11 mouse cellular contexts compared by ENCODE assay signal in the genomic region with DNA sequence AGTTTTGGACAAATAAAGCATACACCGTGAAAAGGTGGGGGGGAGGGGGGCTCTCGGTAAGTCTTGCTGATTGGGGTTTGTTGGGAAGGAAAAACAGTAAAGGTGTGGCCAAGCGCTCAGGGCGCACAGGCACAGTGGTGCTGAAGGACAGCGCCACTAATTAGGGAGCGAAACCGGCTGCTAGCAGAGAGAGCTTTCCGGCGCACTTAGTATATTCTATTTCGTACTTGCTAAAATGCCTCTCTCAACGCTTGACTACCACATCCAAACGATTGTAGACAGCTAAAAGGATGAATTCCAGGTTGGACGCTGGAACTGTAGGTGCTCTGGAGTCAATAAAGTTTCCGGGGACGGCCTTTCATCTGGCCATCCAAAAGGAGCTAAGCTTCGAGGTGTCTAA. TPM values are rescaled to one million over a fixed set of nuclear protein-coding genes. Genes with fewer than 3 reads are reported as not detected.
DNase-seq lines count a peak whose midpoint lies in the region; ATAC-seq and TF ChIP-seq lines count a peak whose summit lies in the region.
"Had no signal": no experiment of that assay in that cellular context is flagged by ENCODE, and none has a peak within 500 bp of the region (broad histone marks: within the 10 kb centered on the region; RNA-seq: fewer than 3 reads in every experiment).

No protein-coding gene starts in this region.

- no peaks in the 10 kb centered on the region for H3K4me1 ChIP-seq in neural tube, embryonic 15.5 days
- no peaks in the 10 kb centered on the region for H3K4me1 ChIP-seq in limb, embryonic 10.5 days
- no peaks in the 10 kb centered on the region for H3K4me1 ChIP-seq in lung, adult 2 months (ENCODE audit: control insufficient read depth, insufficient read depth, low read length)

- peaks cover 91% of the 10 kb centered on the region for H3K27me3 ChIP-seq in neural tube, embryonic 15.5 days (replicated peaks)
- peaks cover 93% of the 10 kb centered on the region for H3K27me3 ChIP-seq in limb, embryonic 10.5 days (ENCODE audit: low read depth, poor library complexity, severe bottlenecking)

- H3K36me3 ChIP-seq in neural tube, embryonic 15.5 days = no peaks in the 10 kb centered on the region
- no peaks in the 10 kb centered on the region for H3K36me3 ChIP-seq in limb, embryonic 10.5 days

- H3K9me3 ChIP-seq in neural tube, embryonic 15.5 days (replicated peaks) = no peaks in the 10 kb centered on the region
- H3K9me3 ChIP-seq in limb, embryonic 10.5 days (replicated peaks) = no peaks in the 10 kb centered on the region

- no peak for TF ChIP-seq CTCF in lung, adult 2 months (IDR thresholded peaks at IDR 0.05; ENCODE audit: insufficient read depth, low read length)

- no peak overlapping the region for H3K4me3 ChIP-seq in neural tube, embryonic 15.5 days (replicated peaks)
- H3K4me3 ChIP-seq in limb, embryonic 10.5 days = no peak overlapping the region
- H3K4me3 ChIP-seq in lung, adult 2 months (replicated peaks; ENCODE audit: extremely low read depth, low read depth, low read length) = no peak overlapping the region

- no peak for TF ChIP-seq POLR2A in lung, adult 2 months (IDR thresholded peaks at IDR 0.05; ENCODE audit: borderline replicate concordance, extremely low read depth, low read depth, low read length)

- no peak overlapping the region for H3K9ac ChIP-seq in neural tube, embryonic 15.5 days (replicated peaks)

- no peak overlapping the region for H3K27ac ChIP-seq in neural tube, embryonic 15.5 days (replicated peaks)
- H3K27ac ChIP-seq in limb, embryonic 10.5 days = no peak overlapping the region

- peak; percentile 15 for DNase-seq in adrenal gland, postnatal 14 days
- DNase-seq in adrenal gland, postnatal 25 days = no peak
- DNase-seq in neural tube, embryonic 10.5 days (ENCODE audit: extremely low spot score, low spot score) = peak; percentile 64
- peak; percentile 84 for DNase-seq in limb, embryonic 10.5 days (ENCODE audit: low spot score)
- DNase-seq in testis, postnatal 14 days (ENCODE audit: low spot score) = peak; percentile 8
- no peak for DNase-seq in lung, adult 2 months
- DNase-seq in thymus, postnatal 36 days = no peak

- no peak for ATAC-seq in neural tube, embryonic 15.5 days (ENCODE audit: low FRiP score)

- WGBS in neural tube, embryonic 15.5 days = 0% methylated on average over 16 of the region's 16 CpGs
- under 1% methylated on average over 16 of the region's 16 CpGs for WGBS in limb, embryonic 10.5 days
- 2% methylated on average over 16 of the region's 16 CpGs for WGBS in lung, adult 2 months

- H3K4me2 ChIP-seq in neural tube, embryonic 15.5 days = no peak overlapping the region

RNA-seq across cellular contexts. Expression of gene Tfap2d, which starts 6.9 kb away (rescaled TPM):
- not detected in 2 replicates for total RNA-seq in adrenal gland, postnatal 14 days (2021)
- not detected in 2 replicates for total RNA-seq in adrenal gland, postnatal 25 days (2021)
- not detected in 2 replicates for polyA plus RNA-seq in neural tube, embryonic 15.5 days (2015; fragmentation: Nextera tagmentation; extraction: Ambion mirVana)
- not detected in 2 replicates for polyA plus RNA-seq in limb, embryonic 10.5 days (2016; fragmentation: Nextera tagmentation; extraction: Ambion mirVana)
- not detected in 2 replicates for polyA plus RNA-seq in lung, adult 2 months (2012; rRNA removed)
- total RNA-seq: adrenal gland, adult 18-20 months; hematopoietic stem cell, adult 5-6 weeks had no signal
- polyA plus RNA-seq: lung, embryonic 16.5 days had no signal

Comparison
In these comparisons a context has a peak if more than half of its experiments do, and no peak if none do; other contexts are left out.
1. DNase-seq: peak in adrenal gland, postnatal 14 days (single experiment), neural tube, embryonic 10.5 days (single experiment), limb, embryonic 10.5 days (single experiment) and testis, postnatal 14 days (single experiment); none in adrenal gland, postnatal 25 days (single experiment), lung, adult 2 months (single experiment) and thymus, postnatal 36 days (0 of 2).